Mouse (Mus musculus): ENCODE results near the gene Ppp1r15a.

GRCm38 (mm10) chr7:45549641-45550436 is 23.8 kb upstream of the Ppp1r15a start:
- TF ChIP-seq MYOG (IDR thresholded peaks at IDR 0.05; ENCODE audit: control insufficient read depth, extremely low read depth, insufficient read length) = no peak
- TF ChIP-seq CTCF (IDR thresholded peaks at IDR 0.05; ENCODE audit: control insufficient read depth, insufficient read depth, insufficient read length) = no peak

Data from C2C12 (cell line).